Mouse (Mus musculus) liver, postnatal 0 days (tissue): ENCODE results near the gene Agt.

ENCODE experiments used
- CTCF ChIP-seq: sonication (generic); IDR thresholded peaks from 2 replicates; pipeline ENCODE4 v1.5.1; 2016; ENCODE audit warnings: antibody characterized with exemption, low read depth
- EP300 ChIP-seq: IDR thresholded peaks from 2 replicates; pipeline ENCODE4 v1.6.1; 2016; ENCODE audit warnings: antibody characterized with exemption, low read depth, mild to moderate bottlenecking

- TF ChIP-seq EP300: no peak
- no peak for TF ChIP-seq CTCF
These were observed 21.3 kb downstream of the Agt start for GRCm38 (mm10) chr8:124548187-124548586.
